Mouse (Mus musculus) thymus, adult 2 months (tissue): ENCODE results near the gene Camk2d. TPM values are rescaled to one million over a fixed set of nuclear protein-coding genes. Genes with fewer than 3 reads are reported as not detected.

Experiments
- DNase-seq: peaks from one replicate; pipeline ENCODE4 v3.0.0; 2021
- H3K27ac ChIP-seq: fragments of 200-500 bp; 2 replicates; pipeline ENCODE4 v1.5.1; 2012; ENCODE audit warnings: low read length, control low read depth; ENCODE audit not compliant: control insufficient read depth, insufficient read depth
- H3K27me3 ChIP-seq: fragments of 200-500 bp; 2 replicates; pipeline ENCODE4 v1.6.1; 2012; ENCODE audit warnings: mild to moderate bottlenecking, low read length, moderate library complexity, mixed read lengths; ENCODE audit not compliant: control insufficient read depth, insufficient read depth
- H3K36me3 ChIP-seq: fragments of 200-500 bp; 2 replicates; pipeline ENCODE4 v1.6.1; 2012; ENCODE audit warnings: mild to moderate bottlenecking, low read length, moderate library complexity; ENCODE audit not compliant: control insufficient read depth, insufficient read depth
- H3K4me1 ChIP-seq: fragments of 200-500 bp; replicated peaks from 2 replicates; pipeline ENCODE4 v1.6.1; 2012; ENCODE audit warnings: low read length; ENCODE audit not compliant: control insufficient read depth, insufficient read depth
- H3K4me3 ChIP-seq: fragments of 200-500 bp; 2 replicates; pipeline ENCODE4 v1.5.1; 2012; ENCODE audit warnings: mild to moderate bottlenecking, low read length, control low read depth, moderate library complexity; ENCODE audit not compliant: control insufficient read depth, insufficient read depth
- CTCF ChIP-seq: fragments of 200-500 bp; IDR thresholded peaks from 2 replicates; pipeline ENCODE4 v1.5.1; 2012; ENCODE audit warnings: mild to moderate bottlenecking, control low read depth, low read length, moderate library complexity, borderline replicate concordance; ENCODE audit not compliant: control insufficient read depth, poor library complexity, insufficient read depth; ENCODE audit errors: extremely low read depth
- POLR2A ChIP-seq: fragments of 200-500 bp; IDR thresholded peaks from 2 replicates; pipeline ENCODE4 v1.6.1; 2012; ENCODE audit warnings: mild to moderate bottlenecking, low read length, control low read depth, moderate library complexity; ENCODE audit not compliant: control insufficient read depth, poor library complexity, insufficient read depth; ENCODE audit errors: extremely low read depth
- WGBS: fragments of 180-500 bp; shearing (Covaris S2); methylation state at CpG from one replicate; pipeline ENCODE4 v1.1.7; 2018; 5-methylcytosine and 5-hydroxymethylcytosine counted together
- polyA plus RNA-seq: library from polyadenylated mRNA; depleted of rRNA; stranded (reverse); fragments of >200 nt; gene quantifications from 2 replicates; pipeline ENCODE4 v1.2.3, GENCODE M21; 2012

The Camk2d gene
- polyA plus RNA-seq, 1 experiment: 40.1 TPM

DNA sequence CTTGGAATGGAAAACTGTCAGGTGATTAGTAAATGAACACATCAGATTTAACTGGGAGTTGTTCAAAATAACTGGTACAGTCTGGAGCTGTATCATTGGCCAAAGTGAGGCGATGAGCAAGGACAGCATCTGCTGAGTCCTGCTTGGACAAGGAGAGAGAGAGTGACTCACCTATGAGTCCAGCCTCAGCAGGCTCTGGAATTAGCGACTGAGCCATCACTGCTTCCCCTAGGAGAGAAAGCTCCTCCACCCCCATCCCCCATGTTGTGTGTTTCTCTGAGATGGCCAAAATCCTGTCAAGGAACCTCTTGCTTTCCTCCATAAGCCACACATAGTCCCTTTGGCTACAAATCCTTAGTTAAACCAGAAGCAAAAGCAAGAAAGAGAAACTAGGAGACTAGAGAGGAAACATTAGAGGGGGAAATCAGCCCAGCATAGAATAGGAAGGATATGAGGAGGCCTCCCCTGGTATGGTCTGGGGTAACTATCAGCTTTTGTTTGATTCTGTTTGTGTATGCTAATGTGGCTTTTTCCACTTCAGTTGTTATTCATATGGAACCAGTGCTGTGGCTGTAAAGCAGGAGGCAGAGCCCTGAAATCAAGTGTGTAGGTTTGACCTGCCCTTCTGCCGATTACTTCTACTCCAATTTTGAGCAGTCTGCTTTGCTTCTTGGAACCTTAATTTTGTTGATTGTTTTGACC lies 148.5 kb downstream of the Camk2d start:
- no peak overlapping the region for H3K4me3 ChIP-seq
- no peak overlapping the region for H3K27ac ChIP-seq
- no peaks in the 10 kb centered on the region for H3K4me1 ChIP-seq
- WGBS: 90% methylated on average over 3 of the region's 3 CpGs
- no peaks in the 10 kb centered on the region for H3K36me3 ChIP-seq
- DNase-seq: no peak
- no peaks in the 10 kb centered on the region for H3K27me3 ChIP-seq
- TF ChIP-seq CTCF: no peak
- no peak for TF ChIP-seq POLR2A

DNA sequence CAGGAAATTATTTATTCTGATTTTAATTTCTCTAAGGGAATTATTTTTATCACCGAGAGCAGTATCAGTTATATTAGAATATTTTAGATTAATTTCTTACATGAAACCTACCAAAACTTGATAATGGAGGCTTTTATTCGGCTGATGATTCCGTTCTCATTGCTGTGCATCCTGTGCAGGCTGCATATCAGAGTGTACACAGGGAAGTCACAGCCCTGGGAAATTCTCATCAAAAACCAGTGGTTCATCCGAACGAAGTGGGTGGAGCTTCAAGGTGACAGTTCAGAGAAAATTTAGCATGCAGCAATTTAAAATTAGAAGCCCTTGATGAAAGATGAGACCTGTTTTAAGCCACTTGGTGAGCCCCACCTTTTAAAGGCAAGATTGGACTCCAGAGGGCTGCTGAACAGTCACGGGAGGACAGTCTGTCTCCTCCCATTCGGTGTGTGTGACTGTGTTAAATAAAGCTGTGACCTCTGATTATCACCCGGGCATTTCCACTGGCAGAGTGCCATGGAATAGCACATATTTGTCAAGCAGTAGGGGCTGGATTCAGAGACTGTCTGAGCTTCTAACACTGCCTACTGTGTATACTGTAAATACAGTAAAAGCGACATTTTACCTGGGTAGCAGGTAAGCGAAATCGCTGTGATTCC lies 150.2 kb downstream of the Camk2d start:
- WGBS: 73% methylated on average over 11 of the region's 11 CpGs
- no peak for DNase-seq
- Histone ChIP-seq H3K27me3 (no peaks in the 10 kb centered on the region), H3K4me3 (no peak overlapping the region), H3K4me1 (no peaks in the 10 kb centered on the region), H3K27ac (no peak overlapping the region), H3K36me3 (no peaks in the 10 kb centered on the region)
- TF ChIP-seq POLR2A (no peak), CTCF (no peak)

DNA sequence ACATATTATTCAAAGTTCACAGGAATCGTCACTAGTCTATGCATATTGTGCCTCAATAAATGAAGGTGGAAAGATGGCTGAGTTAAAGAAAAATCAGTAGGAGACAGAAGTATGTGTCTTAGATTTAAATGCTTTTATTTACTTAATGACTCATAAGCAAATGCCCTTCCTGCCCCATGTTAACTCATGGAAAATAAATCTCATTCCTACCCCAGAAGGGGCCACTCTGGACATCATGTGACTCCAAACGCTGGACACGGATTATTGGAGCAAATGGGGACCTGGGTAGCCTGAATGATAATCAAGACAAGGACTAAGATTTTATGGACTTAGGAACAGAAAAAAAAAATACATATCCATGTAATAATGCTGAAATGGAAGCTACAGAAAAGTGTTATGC lies 151.5 kb downstream of the Camk2d start:
- H3K4me3 ChIP-seq: no peak overlapping the region
- 98% methylated on average over 3 of the region's 3 CpGs for WGBS
- DNase-seq: no peak
- no peak overlapping the region for H3K27ac ChIP-seq
- no peaks in the 10 kb centered on the region for H3K36me3 ChIP-seq
- peaks cover 3% of the 10 kb centered on the region; the same call in 1 of the 2 replicates for H3K4me1 ChIP-seq
- no peak for TF ChIP-seq CTCF
- no peak for TF ChIP-seq POLR2A
- no peaks in the 10 kb centered on the region for H3K27me3 ChIP-seq

DNA sequence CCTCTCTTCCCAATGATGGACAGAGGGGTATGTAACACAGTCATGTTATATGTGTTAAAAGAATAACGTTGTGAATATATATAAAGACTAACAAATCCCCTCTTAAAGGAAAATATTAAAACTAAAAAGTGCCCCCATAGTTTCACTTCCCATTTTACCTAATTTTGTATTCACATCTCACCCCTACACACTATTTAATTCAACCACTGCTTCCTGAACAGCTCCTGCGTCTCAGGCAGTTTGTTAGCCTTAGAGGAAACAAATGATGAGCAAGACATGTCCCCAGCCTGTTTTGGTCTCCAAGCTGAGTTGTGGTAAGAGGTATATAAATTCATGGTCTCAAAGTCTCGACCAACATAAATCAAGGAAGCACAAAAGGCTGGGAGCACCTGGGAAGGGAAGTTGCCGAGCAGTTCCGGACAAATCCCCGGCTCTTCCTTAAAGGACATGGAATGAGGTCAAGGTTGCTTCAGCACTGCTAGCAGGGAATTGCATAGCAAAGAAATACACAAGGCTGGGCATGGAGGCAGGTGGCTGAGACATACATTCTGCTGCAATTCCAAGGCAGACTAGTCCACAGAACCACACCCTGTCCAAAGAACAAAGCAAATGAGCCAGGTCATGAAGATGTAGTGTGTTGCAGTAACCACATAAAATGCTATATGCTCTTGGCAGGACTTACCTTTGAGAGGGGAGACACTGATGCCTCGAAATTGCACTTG lies 155.4 kb downstream of the Camk2d start:
- 35% methylated on average over 7 of the region's 7 CpGs for WGBS
- no peak for DNase-seq
- Histone ChIP-seq H3K4me3 (no peak overlapping the region), H3K36me3 (no peaks in the 10 kb centered on the region), H3K27me3 (no peaks in the 10 kb centered on the region), H3K27ac (no peak overlapping the region), H3K4me1 (peaks cover 3% of the 10 kb centered on the region; the same call in 1 of the 2 replicates)
- TF ChIP-seq POLR2A (no peak), CTCF (no peak)

DNA sequence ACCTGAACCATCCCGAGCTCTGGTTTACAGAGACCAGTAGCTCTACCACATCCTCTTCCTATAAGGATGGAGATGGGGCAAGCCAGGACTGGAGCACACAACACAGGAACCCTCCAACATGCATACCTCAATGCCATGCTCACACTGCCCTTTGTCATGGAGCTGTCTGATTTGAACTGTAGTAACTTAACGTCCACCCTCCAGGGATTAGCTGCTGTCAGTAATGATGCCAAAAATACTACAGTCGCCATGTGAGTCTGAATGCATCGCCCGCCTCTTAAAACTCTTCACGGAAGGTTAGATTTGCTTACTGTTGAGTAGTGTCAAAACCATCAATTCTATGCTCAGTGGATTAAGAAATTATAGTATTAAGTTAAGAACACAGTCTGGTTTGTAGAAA lies 156.9 kb downstream of the Camk2d start:
- Histone ChIP-seq H3K36me3 (no peaks in the 10 kb centered on the region), H3K27ac (no peak overlapping the region), H3K27me3 (no peaks in the 10 kb centered on the region), H3K4me1 (peaks cover 3% of the 10 kb centered on the region; the same call in 1 of the 2 replicates), H3K4me3 (no peak overlapping the region)
- WGBS: 81% methylated on average over 6 of the region's 6 CpGs
- TF ChIP-seq POLR2A (no peak), CTCF (no peak)
- DNase-seq: no peak

DNA sequence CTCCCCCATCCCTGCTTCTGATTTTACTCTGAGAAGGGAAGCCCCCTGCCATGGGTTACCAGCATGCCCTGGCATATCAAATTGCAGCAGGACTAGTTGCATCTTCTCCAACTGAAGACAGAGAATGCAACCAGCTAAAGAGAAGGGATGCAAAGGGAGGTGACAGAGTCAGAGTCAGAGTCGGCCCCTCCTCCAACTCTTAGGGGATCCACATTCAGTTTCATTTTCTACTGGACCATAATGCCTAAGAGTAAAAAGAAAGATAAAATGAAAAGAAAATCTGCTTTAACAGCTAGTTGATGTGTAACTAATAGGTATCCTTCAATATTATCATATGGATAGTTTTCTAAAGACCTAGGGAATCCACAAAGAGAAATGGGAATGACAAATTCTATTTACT lies 162.3 kb downstream of the Camk2d start:
- WGBS: 18% methylated on average over 1 of the region's 1 CpGs
- DNase-seq: no peak
- Histone ChIP-seq H3K4me1 (no peaks in the 10 kb centered on the region), H3K36me3 (no peaks in the 10 kb centered on the region), H3K27me3 (no peaks in the 10 kb centered on the region), H3K4me3 (no peak overlapping the region), H3K27ac (no peak overlapping the region)
- TF ChIP-seq POLR2A (no peak), CTCF (no peak)
